Mouse (Mus musculus) lung, postnatal 0 days (tissue): ENCODE data around the gene Cct2.

ENCODE experiments used
- CTCF ChIP-seq: IDR thresholded peaks from 2 replicates; pipeline ENCODE4 v1.5.1; 2016; ENCODE audit warnings: antibody characterized with exemption, mild to moderate bottlenecking
- EP300 ChIP-seq: IDR thresholded peaks from 2 replicates; pipeline ENCODE4 v1.6.1; 2016; ENCODE audit warnings: antibody characterized with exemption, mild to moderate bottlenecking, control low read depth

- TF ChIP-seq EP300 (peak; percentile 86), CTCF (no peak)
These were observed 39.9 kb downstream of the Cct2 start for GRCm38 (mm10) chr10:117023693-117024092.
